Mouse (Mus musculus): Measurements from ENCODE around the gene Tdrd1. TPM values are rescaled to one million over a fixed set of nuclear protein-coding genes. Genes with fewer than 3 reads are reported as not detected.

Tdrd1 gene
- polyA plus RNA-seq, 1 experiment from 2014 or later: 0.97 TPM

GRCm38 (mm10) chr19:56821040-56821797, 4.8 kb upstream of the Tdrd1 start:
- Histone ChIP-seq H3K9ac (ENCODE audit: low read length) (peak overlapping the region; percentile 92), H3K4me1 (ENCODE audit: control insufficient read depth, insufficient read depth, low read length) (peaks cover 2% of the 10 kb centered on the region; the same call in 1 of the 2 replicates), H3K27ac (ENCODE audit: low read depth, low read length) (peak overlapping the region; percentile 72), H3K4me2 (ENCODE audit: low read depth) (peak overlapping the region; percentile 73), H3K36me3 (ENCODE audit: control insufficient read depth, insufficient read depth, low read length) (no peaks in the 10 kb centered on the region), H3K4me3 (ENCODE audit: low read depth, low read length) (peak overlapping the region; percentile 98), H3K27me3 (ENCODE audit: control insufficient read depth, insufficient read depth, low read length) (no peaks in the 10 kb centered on the region), H3K9me3 (ENCODE audit: control insufficient read depth, low read length) (no peaks in the 10 kb centered on the region)
- WGBS: 9% methylated on average over 22 of the region's 22 CpGs
- DNase-seq (ENCODE audit: low spot score) (no peak), ATAC-seq (ENCODE audit: insufficient read depth, low FRiP score, low TSS enrichment) (no peak)

DNA sequence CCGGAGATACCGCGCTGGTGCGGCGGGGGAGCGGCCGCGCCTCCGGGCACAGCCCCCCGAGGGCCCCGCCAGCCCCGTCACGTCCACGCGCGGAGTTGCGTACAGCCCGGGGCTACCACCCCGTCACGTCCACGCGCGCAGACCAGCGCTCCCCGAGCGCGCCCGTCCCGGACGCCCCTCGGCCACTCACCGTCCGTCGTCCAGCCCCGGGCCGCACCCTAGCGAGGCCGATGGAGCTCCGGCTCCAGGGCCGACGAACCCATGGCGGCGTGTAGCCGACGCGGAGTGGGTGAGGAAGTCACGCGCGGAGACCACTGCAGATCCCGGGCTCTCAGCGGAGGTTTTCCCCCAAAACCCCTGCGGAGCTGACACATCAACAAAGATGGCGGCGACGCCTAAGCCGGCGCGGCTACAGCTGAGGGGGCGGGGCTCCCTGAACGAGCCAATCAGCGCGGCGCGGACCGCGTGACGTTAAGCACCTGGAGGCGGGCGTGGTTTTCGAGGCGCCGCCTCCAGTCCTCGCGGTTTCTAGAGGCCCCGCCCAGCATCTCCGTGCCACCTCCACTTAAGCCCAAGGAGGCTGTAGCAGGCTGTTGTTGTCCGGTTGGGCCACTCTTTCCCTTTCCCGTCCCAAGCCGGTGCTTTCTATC, 4.1 kb upstream of the Tdrd1 start, which contains the start of gene Ccdc186:
TSS of gene Ccdc186 (minus strand) at position 393 of the 650 bp plus-strand sequence.
- peak within 1 kb of the TSS; percentile 73 for H3K4me2 ChIP-seq (ENCODE audit: low read depth)
- H3K36me3 ChIP-seq (ENCODE audit: control insufficient read depth, insufficient read depth, low read length): no peaks in the 10 kb centered on the region
- 0% methylated on average over 79 of the region's 79 CpGs for WGBS
- ATAC-seq (ENCODE audit: insufficient read depth, low FRiP score, low TSS enrichment) (peak; percentile 98), DNase-seq (ENCODE audit: low spot score) (peak; percentile 98)
- H3K9me3 ChIP-seq (ENCODE audit: control insufficient read depth, low read length): no peaks in the 10 kb centered on the region
- peak within 1 kb of the TSS; percentile 98 for H3K4me3 ChIP-seq (ENCODE audit: low read depth, low read length)
- H3K27me3 ChIP-seq (ENCODE audit: control insufficient read depth, insufficient read depth, low read length): no peaks in the 10 kb centered on the region
- peak within 1 kb of the TSS; percentile 72 for H3K27ac ChIP-seq (ENCODE audit: low read depth, low read length)
- peaks cover 2% of the 10 kb centered on the region; the same call in 1 of the 2 replicates for H3K4me1 ChIP-seq (ENCODE audit: control insufficient read depth, insufficient read depth, low read length)
- peak within 1 kb of the TSS; percentile 92 for H3K9ac ChIP-seq (ENCODE audit: low read length)

GRCm38 (mm10) chr19:56822448-56822836, 3.6 kb upstream of the Tdrd1 start:
- no peaks in the 10 kb centered on the region for H3K9me3 ChIP-seq (ENCODE audit: control insufficient read depth, low read length)
- no peaks in the 10 kb centered on the region for H3K36me3 ChIP-seq (ENCODE audit: control insufficient read depth, insufficient read depth, low read length)
- H3K4me3 ChIP-seq (ENCODE audit: low read depth, low read length): peak overlapping the region; percentile 98
- peaks cover 2% of the 10 kb centered on the region; the same call in 1 of the 2 replicates for H3K4me1 ChIP-seq (ENCODE audit: control insufficient read depth, insufficient read depth, low read length)
- H3K4me2 ChIP-seq (ENCODE audit: low read depth): peak overlapping the region; percentile 73
- no peaks in the 10 kb centered on the region for H3K27me3 ChIP-seq (ENCODE audit: control insufficient read depth, insufficient read depth, low read length)
- DNase-seq (ENCODE audit: low spot score) (no peak), ATAC-seq (ENCODE audit: insufficient read depth, low FRiP score, low TSS enrichment) (peak; percentile 45)
- H3K27ac ChIP-seq (ENCODE audit: low read depth, low read length): no peak overlapping the region
- 28% methylated on average over 10 of the region's 10 CpGs for WGBS
- H3K9ac ChIP-seq (ENCODE audit: low read length): no peak overlapping the region; the same call in 1 of the 2 replicates

GRCm38 (mm10) chr19:56828305-56828704, 2.3 kb downstream of the Tdrd1 start:
- no peak overlapping the region for H3K27ac ChIP-seq (ENCODE audit: low read depth, low read length)
- H3K9ac ChIP-seq (ENCODE audit: low read length): no peak overlapping the region
- no peaks in the 10 kb centered on the region for H3K36me3 ChIP-seq (ENCODE audit: control insufficient read depth, insufficient read depth, low read length)
- WGBS: 86% methylated on average over 11 of the region's 11 CpGs
- no peaks in the 10 kb centered on the region for H3K27me3 ChIP-seq (ENCODE audit: control insufficient read depth, insufficient read depth, low read length)
- ATAC-seq (ENCODE audit: insufficient read depth, low FRiP score, low TSS enrichment) (no peak), DNase-seq (ENCODE audit: low spot score) (no peak)
- no peaks in the 10 kb centered on the region for H3K9me3 ChIP-seq (ENCODE audit: control insufficient read depth, low read length)
- no peak overlapping the region for H3K4me3 ChIP-seq (ENCODE audit: low read depth, low read length)
- H3K4me2 ChIP-seq (ENCODE audit: low read depth): no peak overlapping the region
- H3K4me1 ChIP-seq (ENCODE audit: control insufficient read depth, insufficient read depth, low read length): no peaks in the 10 kb centered on the region

- ATAC-seq (ENCODE audit: insufficient read depth, low FRiP score, low TSS enrichment) (no peak), DNase-seq (ENCODE audit: low spot score) (no peak)
- no peak overlapping the region for H3K4me3 ChIP-seq (ENCODE audit: low read depth, low read length)
- H3K27me3 ChIP-seq (ENCODE audit: control insufficient read depth, insufficient read depth, low read length): no peaks in the 10 kb centered on the region
- no peak overlapping the region for H3K4me2 ChIP-seq (ENCODE audit: low read depth)
- no peaks in the 10 kb centered on the region for H3K9me3 ChIP-seq (ENCODE audit: control insufficient read depth, low read length)
- no peak overlapping the region for H3K27ac ChIP-seq (ENCODE audit: low read depth, low read length)
- whole genome bisulfite sequencing: 95% methylated on average over 9 of the region's 9 CpGs
- H3K9ac ChIP-seq (ENCODE audit: low read length): no peak overlapping the region
- no peaks in the 10 kb centered on the region for H3K36me3 ChIP-seq (ENCODE audit: control insufficient read depth, insufficient read depth, low read length)
- H3K4me1 ChIP-seq (ENCODE audit: control insufficient read depth, insufficient read depth, low read length): no peaks in the 10 kb centered on the region
These were observed 3.3 kb downstream of the Tdrd1 start for GRCm38 (mm10) chr19:56829267-56829666.

DNA sequence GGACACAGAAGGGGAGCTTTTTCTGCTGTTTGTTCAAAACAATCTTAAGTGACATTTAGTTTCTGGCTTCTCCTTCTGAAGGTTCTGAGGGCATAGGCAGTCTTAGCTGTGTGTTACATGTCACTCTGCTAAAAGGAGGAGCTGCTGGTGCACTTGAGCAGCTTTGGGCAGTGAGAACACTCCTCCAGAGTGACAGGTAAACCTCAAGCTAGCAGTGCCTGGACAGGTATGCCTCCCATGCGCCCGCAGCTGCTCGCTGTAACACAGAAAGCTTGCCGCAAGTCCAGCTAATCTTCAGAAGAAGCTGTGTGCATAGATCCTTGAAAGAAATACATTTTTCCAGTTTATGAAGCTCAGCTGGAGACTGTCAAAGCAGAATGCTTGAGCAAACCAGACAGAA, 4.2 kb downstream of the Tdrd1 start:
- WGBS: 97% methylated on average over 4 of the region's 4 CpGs

GRCm38 (mm10) chr19:56835340-56835739, 9.3 kb downstream of the Tdrd1 start:
- DNase-seq (ENCODE audit: low spot score): peak; percentile 44
- Histone ChIP-seq H3K27me3 (ENCODE audit: control insufficient read depth, insufficient read depth, low read length) (no peaks in the 10 kb centered on the region), H3K36me3 (ENCODE audit: control insufficient read depth, insufficient read depth, low read length) (no peaks in the 10 kb centered on the region), H3K4me2 (ENCODE audit: low read depth) (no peak overlapping the region), H3K4me3 (ENCODE audit: low read depth, low read length) (no peak overlapping the region), H3K4me1 (ENCODE audit: control insufficient read depth, insufficient read depth, low read length) (no peaks in the 10 kb centered on the region), H3K9me3 (ENCODE audit: control insufficient read depth, low read length) (no peaks in the 10 kb centered on the region), H3K27ac (ENCODE audit: low read depth, low read length) (no peak overlapping the region), H3K9ac (ENCODE audit: low read length) (no peak overlapping the region)
- no peak for ATAC-seq (ENCODE audit: insufficient read depth, low FRiP score, low TSS enrichment)
- 70% methylated on average over 9 of the region's 9 CpGs for WGBS

More for the DNA sequence above, 4.2 kb downstream of the Tdrd1 start:
- no peaks in the 10 kb centered on the region for H3K9me3 ChIP-seq (ENCODE audit: control insufficient read depth, low read length)
- DNase-seq (ENCODE audit: low spot score) (no peak), ATAC-seq (ENCODE audit: insufficient read depth, low FRiP score, low TSS enrichment) (no peak)
- no peak overlapping the region for H3K4me3 ChIP-seq (ENCODE audit: low read depth, low read length)
- no peak overlapping the region for H3K9ac ChIP-seq (ENCODE audit: low read length)
- no peaks in the 10 kb centered on the region for H3K27me3 ChIP-seq (ENCODE audit: control insufficient read depth, insufficient read depth, low read length)
- no peaks in the 10 kb centered on the region for H3K36me3 ChIP-seq (ENCODE audit: control insufficient read depth, insufficient read depth, low read length)
- no peak overlapping the region for H3K4me2 ChIP-seq (ENCODE audit: low read depth)
- no peak overlapping the region for H3K27ac ChIP-seq (ENCODE audit: low read depth, low read length)
- H3K4me1 ChIP-seq (ENCODE audit: control insufficient read depth, insufficient read depth, low read length): no peaks in the 10 kb centered on the region

GRCm38 (mm10) chr19:56838942-56839706, 13.1 kb downstream of the Tdrd1 start:
- H3K27ac ChIP-seq (ENCODE audit: low read depth, low read length): no peak overlapping the region
- ATAC-seq (ENCODE audit: insufficient read depth, low FRiP score, low TSS enrichment): no peak
- H3K9ac ChIP-seq (ENCODE audit: low read length): no peak overlapping the region
- H3K36me3 ChIP-seq (ENCODE audit: control insufficient read depth, insufficient read depth, low read length): no peaks in the 10 kb centered on the region
- H3K4me2 ChIP-seq (ENCODE audit: low read depth): no peak overlapping the region
- H3K4me1 ChIP-seq (ENCODE audit: control insufficient read depth, insufficient read depth, low read length): no peaks in the 10 kb centered on the region
- no peak overlapping the region for H3K4me3 ChIP-seq (ENCODE audit: low read depth, low read length)
- 75% methylated on average over 17 of the region's 17 CpGs for WGBS
- DNase-seq (ENCODE audit: low spot score): no peak
- H3K9me3 ChIP-seq (ENCODE audit: control insufficient read depth, low read length): no peaks in the 10 kb centered on the region
- no peaks in the 10 kb centered on the region for H3K27me3 ChIP-seq (ENCODE audit: control insufficient read depth, insufficient read depth, low read length)

Data from neural tube, embryonic 11.5 days (tissue).